Mouse (Mus musculus): Measurements from ENCODE around the gene Tln1. TPM values are rescaled to one million over a fixed set of nuclear protein-coding genes. Genes with fewer than 3 reads are reported as not detected.

Gene Tln1
- polyA plus RNA-seq, 1 experiment: 44.9 TPM

GRCm38 (mm10) chr4:43528487-43528886, 34.0 kb downstream of the Tln1 start:
- no peak for TF ChIP-seq CTCF (IDR thresholded peaks at IDR 0.05; ENCODE audit: control insufficient read depth, insufficient read depth, insufficient replicate concordance, low read depth, low read length)
- no peak for TF ChIP-seq POLR2A (IDR thresholded peaks at IDR 0.05; ENCODE audit: control insufficient read depth, low read depth, low read length)
- Histone ChIP-seq H3K27ac (ENCODE audit: control insufficient read depth, insufficient read depth, low read depth, low read length) (no peak overlapping the region), H3K4me1 (ENCODE audit: control insufficient read depth, insufficient read depth, low read length) (peaks cover 7% of the 10 kb centered on the region), H3K36me3 (ENCODE audit: control insufficient read depth, insufficient read depth, low read length) (no peaks in the 10 kb centered on the region; the same call in 1 of the 2 replicates), H3K27me3 (ENCODE audit: control insufficient read depth, insufficient read depth, low read length) (peaks cover 2% of the 10 kb centered on the region; the same call in 1 of the 2 replicates), H3K4me3 (ENCODE audit: control insufficient read depth, low read depth, low read length) (no peak overlapping the region)

GRCm38 (mm10) chr4:43527880-43528279, 34.6 kb downstream of the Tln1 start:
- no peaks in the 10 kb centered on the region for H3K36me3 ChIP-seq (ENCODE audit: control insufficient read depth, insufficient read depth, low read length)
- TF ChIP-seq POLR2A (IDR thresholded peaks at IDR 0.05; ENCODE audit: control insufficient read depth, low read depth, low read length) (no peak), CTCF (IDR thresholded peaks at IDR 0.05; ENCODE audit: control insufficient read depth, insufficient read depth, insufficient replicate concordance, low read depth, low read length) (peak; percentile 75; the same call in 1 of the 2 replicates)

GRCm38 (mm10) chr4:43519956-43520355, 42.5 kb downstream of the Tln1 start:
- H3K27ac ChIP-seq (ENCODE audit: control insufficient read depth, insufficient read depth, low read depth, low read length): no peak overlapping the region
- no peak overlapping the region for H3K4me3 ChIP-seq (ENCODE audit: control insufficient read depth, low read depth, low read length)
- TF ChIP-seq POLR2A (IDR thresholded peaks at IDR 0.05; ENCODE audit: control insufficient read depth, low read depth, low read length) (no peak), CTCF (IDR thresholded peaks at IDR 0.05; ENCODE audit: control insufficient read depth, insufficient read depth, insufficient replicate concordance, low read depth, low read length) (no peak)
- no peaks in the 10 kb centered on the region for H3K36me3 ChIP-seq (ENCODE audit: control insufficient read depth, insufficient read depth, low read length)
- H3K4me1 ChIP-seq (ENCODE audit: control insufficient read depth, insufficient read depth, low read length): peaks cover 24% of the 10 kb centered on the region
- peaks cover 2% of the 10 kb centered on the region; the same call in 1 of the 2 replicates for H3K27me3 ChIP-seq (ENCODE audit: control insufficient read depth, insufficient read depth, low read length)

More at GRCm38 (mm10) chr4:43527880-43528279, 34.6 kb downstream of the Tln1 start:
- Histone ChIP-seq H3K4me1 (ENCODE audit: control insufficient read depth, insufficient read depth, low read length) (peaks cover 12% of the 10 kb centered on the region), H3K27ac (ENCODE audit: control insufficient read depth, insufficient read depth, low read depth, low read length) (no peak overlapping the region), H3K27me3 (ENCODE audit: control insufficient read depth, insufficient read depth, low read length) (peaks cover 2% of the 10 kb centered on the region; the same call in 1 of the 2 replicates), H3K4me3 (ENCODE audit: control insufficient read depth, low read depth, low read length) (no peak overlapping the region)

GRCm38 (mm10) chr4:43519551-43519950, 42.9 kb downstream of the Tln1 start:
- no peak overlapping the region for H3K27ac ChIP-seq (ENCODE audit: control insufficient read depth, insufficient read depth, low read depth, low read length)
- no peak for TF ChIP-seq POLR2A (IDR thresholded peaks at IDR 0.05; ENCODE audit: control insufficient read depth, low read depth, low read length)
- no peak for TF ChIP-seq CTCF (IDR thresholded peaks at IDR 0.05; ENCODE audit: control insufficient read depth, insufficient read depth, insufficient replicate concordance, low read depth, low read length)
- H3K4me1 ChIP-seq (ENCODE audit: control insufficient read depth, insufficient read depth, low read length): peaks cover 24% of the 10 kb centered on the region
- peaks cover 2% of the 10 kb centered on the region; the same call in 1 of the 2 replicates for H3K27me3 ChIP-seq (ENCODE audit: control insufficient read depth, insufficient read depth, low read length)
- no peaks in the 10 kb centered on the region for H3K36me3 ChIP-seq (ENCODE audit: control insufficient read depth, insufficient read depth, low read length)
- no peak overlapping the region for H3K4me3 ChIP-seq (ENCODE audit: control insufficient read depth, low read depth, low read length)

GRCm38 (mm10) chr4:43515764-43516708, 46.5 kb downstream of the Tln1 start:
- Histone ChIP-seq H3K27me3 (ENCODE audit: control insufficient read depth, insufficient read depth, low read length) (no peaks in the 10 kb centered on the region), H3K36me3 (ENCODE audit: control insufficient read depth, insufficient read depth, low read length) (no peaks in the 10 kb centered on the region), H3K27ac (ENCODE audit: control insufficient read depth, insufficient read depth, low read depth, low read length) (no peak overlapping the region), H3K4me1 (ENCODE audit: control insufficient read depth, insufficient read depth, low read length) (peaks cover 11% of the 10 kb centered on the region), H3K4me3 (ENCODE audit: control insufficient read depth, low read depth, low read length) (no peak overlapping the region)
- TF ChIP-seq CTCF (IDR thresholded peaks at IDR 0.05; ENCODE audit: control insufficient read depth, insufficient read depth, insufficient replicate concordance, low read depth, low read length): no peak
- TF ChIP-seq POLR2A (IDR thresholded peaks at IDR 0.05; ENCODE audit: control insufficient read depth, low read depth, low read length): no peak

- TF ChIP-seq CTCF (IDR thresholded peaks at IDR 0.05; ENCODE audit: control insufficient read depth, insufficient read depth, insufficient replicate concordance, low read depth, low read length): no peak
- TF ChIP-seq POLR2A (IDR thresholded peaks at IDR 0.05; ENCODE audit: control insufficient read depth, low read depth, low read length): no peak
Observed at GRCm38 (mm10) chr4:43513791-43514190, 48.7 kb downstream of the Tln1 start.

GRCm38 (mm10) chr4:43513300-43513699, 49.2 kb downstream of the Tln1 start:
- Histone ChIP-seq H3K4me1 (ENCODE audit: control insufficient read depth, insufficient read depth, low read length) (no peaks in the 10 kb centered on the region; the same call in 1 of the 2 replicates), H3K4me3 (ENCODE audit: control insufficient read depth, low read depth, low read length) (no peak overlapping the region), H3K27me3 (ENCODE audit: control insufficient read depth, insufficient read depth, low read length) (no peaks in the 10 kb centered on the region), H3K27ac (ENCODE audit: control insufficient read depth, insufficient read depth, low read depth, low read length) (no peak overlapping the region), H3K36me3 (ENCODE audit: control insufficient read depth, insufficient read depth, low read length) (no peaks in the 10 kb centered on the region)
- TF ChIP-seq POLR2A (IDR thresholded peaks at IDR 0.05; ENCODE audit: control insufficient read depth, low read depth, low read length): no peak
- TF ChIP-seq CTCF (IDR thresholded peaks at IDR 0.05; ENCODE audit: control insufficient read depth, insufficient read depth, insufficient replicate concordance, low read depth, low read length): no peak

More at GRCm38 (mm10) chr4:43513791-43514190, 48.7 kb downstream of the Tln1 start:
- H3K27ac ChIP-seq (ENCODE audit: control insufficient read depth, insufficient read depth, low read depth, low read length): no peak overlapping the region
- H3K36me3 ChIP-seq (ENCODE audit: control insufficient read depth, insufficient read depth, low read length): no peaks in the 10 kb centered on the region
- H3K4me3 ChIP-seq (ENCODE audit: control insufficient read depth, low read depth, low read length): no peak overlapping the region
- no peaks in the 10 kb centered on the region for H3K27me3 ChIP-seq (ENCODE audit: control insufficient read depth, insufficient read depth, low read length)
- H3K4me1 ChIP-seq (ENCODE audit: control insufficient read depth, insufficient read depth, low read length): no peaks in the 10 kb centered on the region; the same call in 1 of the 2 replicates
